Mouse (Mus musculus): Measurements from ENCODE around the gene Hist2h2aa2.
"Not testable (repeated sequence)": the region's sequence is repeated elsewhere in the genome, so short reads cannot be mapped to it uniquely, and the experiment has no call there.

The Hist2h2aa2 gene

DNA sequence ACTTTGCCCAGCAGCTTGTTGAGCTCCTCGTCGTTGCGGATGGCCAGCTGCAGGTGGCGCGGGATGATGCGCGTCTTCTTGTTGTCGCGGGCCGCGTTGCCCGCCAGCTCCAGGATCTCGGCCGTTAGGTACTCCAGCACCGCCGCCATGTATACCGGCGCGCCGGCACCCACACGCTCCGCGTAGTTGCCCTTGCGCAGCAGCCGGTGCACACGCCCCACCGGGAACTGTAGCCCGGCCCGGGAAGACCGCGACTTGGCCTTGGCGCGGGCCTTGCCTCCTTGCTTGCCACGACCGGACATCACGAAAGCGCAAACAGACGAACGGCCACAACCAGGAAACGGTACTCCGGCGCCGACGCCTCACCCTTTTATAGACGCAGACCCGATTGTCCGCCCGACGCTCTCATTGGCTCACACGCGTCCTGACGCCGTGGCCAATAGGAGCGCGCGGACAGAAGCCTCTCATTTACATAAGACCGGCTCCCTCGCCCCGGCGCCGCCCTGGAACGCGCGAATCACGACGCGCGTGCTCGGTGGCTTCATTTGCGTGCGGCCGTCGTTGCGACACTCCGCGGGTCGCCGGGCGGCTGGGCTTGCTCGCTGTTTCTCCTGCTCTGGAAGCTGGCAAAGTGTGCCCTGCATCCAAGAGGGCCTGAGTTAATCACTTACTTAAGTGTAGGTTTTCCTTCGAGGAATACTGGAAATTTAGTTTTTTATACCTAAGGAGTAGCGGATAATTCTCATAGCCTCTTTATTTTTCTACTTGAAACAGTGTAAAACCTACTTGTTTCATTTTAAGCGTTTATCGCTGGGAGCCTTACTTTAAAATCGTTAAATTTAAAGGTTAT lies at the start of gene Hist2h2aa2:
Hist2h2aa2 (minus strand) TSS at position 328 of the 850 bp plus-strand sequence.
- DNase-seq (ENCODE audit: low read depth, low spot score), result peak; percentile 38

GRCm38 (mm10) chr3:96289201-96289600 lies 49.1 kb upstream of the Hist2h2aa2 start:
- DNase-seq (ENCODE audit: low read depth, low spot score), result no peak

- not testable (repeated sequence) for DNase-seq (ENCODE audit: low read depth, low spot score)
Observed at GRCm38 (mm10) chr3:96287334-96287733, 47.3 kb upstream of the Hist2h2aa2 start.

GRCm38 (mm10) chr3:96284457-96284856 lies 44.4 kb upstream of the Hist2h2aa2 start:
- DNase-seq (ENCODE audit: low read depth, low spot score), result no peak

GRCm38 (mm10) chr3:96280660-96281059 lies 40.6 kb upstream of the Hist2h2aa2 start:
- DNase-seq (ENCODE audit: low read depth, low spot score), result no peak

DNA sequence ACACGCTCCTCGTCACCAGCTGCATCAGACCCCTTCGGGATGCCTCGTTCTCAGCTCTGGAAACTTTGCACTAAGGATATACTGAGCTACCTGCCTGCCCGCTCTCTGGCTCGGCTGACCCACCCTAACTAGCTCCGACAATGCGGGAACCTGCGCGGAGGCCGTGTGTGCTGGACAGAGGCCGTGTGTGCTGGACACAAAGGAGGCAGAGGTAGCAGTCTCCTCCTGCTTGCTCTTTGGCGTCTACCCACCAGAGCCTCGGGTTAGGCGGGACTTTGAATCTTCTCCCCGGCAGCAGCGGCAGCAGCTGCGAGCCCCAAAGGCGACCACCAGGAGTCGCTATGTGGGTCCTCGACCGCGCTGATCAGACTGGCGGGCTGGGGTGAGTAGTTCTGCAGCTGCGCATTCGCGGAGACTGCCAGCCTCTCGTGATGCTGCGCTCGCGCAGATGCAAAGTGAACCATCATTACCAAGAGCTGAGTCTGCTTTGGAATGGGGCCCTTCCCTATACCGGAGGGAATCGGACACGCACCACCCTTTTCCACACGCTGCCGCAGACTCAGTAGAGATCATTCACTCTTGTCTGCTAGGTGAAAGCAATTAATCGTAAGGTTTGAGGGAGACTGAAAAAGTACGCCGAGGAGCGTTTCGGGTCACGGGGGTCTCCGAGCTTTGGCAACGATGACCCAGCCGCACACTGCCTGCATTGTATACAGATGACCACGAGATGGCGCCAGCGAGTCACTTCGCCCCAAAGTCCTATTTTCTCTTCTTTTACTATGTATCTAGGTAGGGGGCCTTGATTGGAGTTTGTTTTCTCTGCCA lies 37.9 kb upstream of the Hist2h2aa2 start:
- DNase-seq (ENCODE audit: low read depth, low spot score), result no peak

GRCm38 (mm10) chr3:96277428-96277799 lies 37.3 kb upstream of the Hist2h2aa2 start:
- DNase-seq (ENCODE audit: low read depth, low spot score), result no peak

DNA sequence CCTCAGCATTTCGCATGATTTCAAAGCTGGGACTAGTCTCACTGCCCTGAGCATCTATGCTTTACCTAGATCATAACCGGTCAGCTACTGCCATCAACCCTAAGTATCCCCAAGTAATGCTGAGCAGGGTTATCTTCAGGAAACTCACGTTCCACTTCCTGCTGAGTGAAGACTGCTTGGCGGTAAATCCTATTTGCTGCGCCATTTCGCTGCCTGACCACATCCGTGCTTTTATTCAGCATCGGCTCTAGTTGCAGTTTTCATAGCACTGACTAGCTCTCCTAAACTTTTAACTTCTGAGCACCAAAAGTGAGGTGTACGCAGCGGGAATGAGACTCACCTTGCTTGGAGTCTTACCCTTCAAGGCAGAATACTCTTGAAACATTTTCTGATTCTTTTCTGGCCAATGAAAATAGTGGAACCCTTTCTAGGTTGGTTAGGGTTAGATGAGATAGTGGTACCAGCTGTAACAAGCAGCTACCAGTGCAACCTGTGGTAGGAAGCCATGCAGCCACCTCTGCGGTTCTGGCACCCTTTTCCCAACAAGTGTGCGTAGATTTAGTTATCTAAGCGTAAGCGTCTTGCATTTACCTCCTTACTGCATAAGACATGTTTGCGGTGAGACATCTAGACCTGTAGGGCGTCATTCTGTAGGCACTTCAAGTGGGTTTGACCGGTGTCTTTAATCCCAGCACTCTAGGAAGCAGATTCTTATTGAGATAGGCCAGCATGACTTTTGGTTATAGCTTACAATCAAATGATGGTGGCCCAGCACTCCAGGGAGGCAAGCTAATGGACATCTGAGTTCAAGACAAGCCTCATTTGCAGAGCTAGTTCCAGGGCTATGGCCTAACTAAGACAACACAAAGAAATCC lies 33.8 kb upstream of the Hist2h2aa2 start:
- no peak for DNase-seq (ENCODE audit: low read depth, low spot score)

GRCm38 (mm10) chr3:96269511-96270474 lies 29.7 kb upstream of the Hist2h2aa2 start, which contains the start of gene Hist2h2bb:
Hist2h2bb (plus strand) TSS chr3:96269752.
- DNase-seq (ENCODE audit: low read depth, low spot score), result peak; percentile 86

DNA sequence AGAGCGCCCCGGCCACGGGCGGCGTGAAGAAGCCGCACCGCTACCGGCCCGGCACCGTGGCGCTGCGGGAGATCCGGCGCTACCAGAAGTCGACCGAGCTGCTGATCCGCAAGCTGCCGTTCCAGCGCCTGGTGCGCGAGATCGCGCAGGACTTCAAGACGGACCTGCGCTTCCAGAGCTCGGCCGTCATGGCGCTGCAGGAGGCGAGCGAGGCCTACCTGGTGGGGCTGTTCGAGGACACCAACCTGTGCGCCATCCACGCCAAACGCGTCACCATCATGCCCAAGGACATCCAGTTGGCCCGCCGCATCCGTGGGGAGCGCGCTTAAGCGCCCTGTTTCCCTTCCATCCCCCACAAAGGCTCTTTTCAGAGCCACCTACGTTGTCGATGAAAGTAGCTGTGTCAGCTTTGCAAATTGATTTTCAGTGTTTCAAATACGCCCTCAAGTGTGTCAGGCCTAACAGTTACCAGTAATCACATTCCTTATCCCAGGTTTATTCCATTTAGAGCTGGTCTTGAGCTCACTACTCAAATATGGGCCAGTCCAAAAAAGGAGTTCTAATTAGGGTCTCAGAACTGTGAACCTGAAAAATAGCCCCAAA lies 28.8 kb upstream of the Hist2h2aa2 start:
- DNase-seq (ENCODE audit: low read depth, low spot score), result not testable (repeated sequence)

GRCm38 (mm10) chr3:96268051-96268775 lies 28.1 kb upstream of the Hist2h2aa2 start, which contains the start of gene Hist2h3b:
Hist2h3b (plus strand) TSS chr3:96268654.
- DNase-seq (ENCODE audit: low read depth, low spot score), result no peak

- DNase-seq (ENCODE audit: low read depth, low spot score), result no peak
Observed at GRCm38 (mm10) chr3:96267541-96267940, 27.5 kb upstream of the Hist2h2aa2 start.

DNA sequence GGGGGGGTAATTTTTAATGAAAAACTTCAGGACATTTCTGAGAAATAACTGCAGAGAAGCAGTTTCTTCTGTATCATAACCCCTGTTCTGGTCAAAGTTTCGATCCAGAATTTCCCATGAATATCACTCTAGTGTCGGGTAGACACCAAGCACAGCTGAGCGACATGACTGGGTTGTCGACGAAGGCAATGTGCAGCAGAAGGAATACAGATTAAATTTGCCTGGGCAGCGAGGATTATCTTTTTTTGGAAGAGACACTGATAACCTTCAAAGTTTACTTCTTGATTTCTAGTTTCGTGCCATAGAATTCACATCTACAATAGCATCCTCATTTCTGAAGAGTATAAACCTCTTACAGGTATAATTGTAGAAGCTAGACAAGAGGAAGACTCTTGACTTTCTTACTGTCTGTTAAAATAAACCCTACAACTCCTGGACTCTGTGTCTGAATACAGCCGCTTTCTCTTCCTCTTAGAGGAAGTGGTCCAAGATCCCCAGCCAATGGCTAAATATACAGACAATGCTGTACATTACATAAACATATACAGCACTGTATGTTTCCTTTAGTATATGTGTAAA lies 26.1 kb upstream of the Hist2h2aa2 start:
- no peak for DNase-seq (ENCODE audit: low read depth, low spot score)

- no peak for DNase-seq (ENCODE audit: low read depth, low spot score)
Observed at GRCm38 (mm10) chr3:96264404-96264949, 24.4 kb upstream of the Hist2h2aa2 start.

- DNase-seq (ENCODE audit: low read depth, low spot score), result no peak
Observed at GRCm38 (mm10) chr3:96263558-96264403, 23.7 kb upstream of the Hist2h2aa2 start.

- peak; percentile 89 for DNase-seq (ENCODE audit: low read depth, low spot score)
Observed at GRCm38 (mm10) chr3:96262979-96263550, 23.0 kb upstream of the Hist2h2aa2 start, which contains the start of gene Hist2h4. Hist2h4 (minus strand) TSS chr3:96263311.

Data from retina, adult 2 months (tissue).